Mouse (Mus musculus): ENCODE measurements at regions not wholly inside any gene's neighbourhood (a gene's known extent, or its start where the extent isn't known, plus 50 kb on each side); places are given as distances from the start of the nearest gene placed in this dataset.
A peak's percentile ranks its signal among the peaks of the same experiment; 100 is the strongest.

DNA sequence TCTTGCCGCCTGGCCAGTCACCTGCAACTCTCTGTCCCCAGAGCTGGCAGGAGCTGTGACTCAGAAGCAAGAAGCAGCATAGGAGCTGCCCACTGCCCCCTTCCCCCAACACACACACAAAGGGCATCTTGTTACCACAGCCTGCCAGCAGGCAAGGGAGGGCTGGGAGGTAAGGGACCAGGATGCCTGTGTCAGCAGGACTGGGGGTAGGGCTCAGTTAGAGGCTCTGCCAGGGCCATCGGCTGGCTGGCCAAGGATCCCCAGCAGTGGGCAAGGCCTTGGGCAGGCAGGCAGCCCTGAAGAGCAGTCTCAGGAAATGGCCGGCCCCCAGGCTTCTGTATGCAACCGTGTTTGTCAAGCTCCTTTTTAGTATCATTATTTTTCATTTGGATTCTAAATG is 87.3 kb upstream of the Zmiz1 start:
- WGBS, result 47% methylated on average over 4 of the region's 4 CpGs

GRCm38 (mm10) chr14:25372581-25372980 is 86.4 kb upstream of the Zmiz1 start:
- 59% methylated on average over 4 of the region's 4 CpGs for WGBS
- no peak for ATAC-seq (ENCODE audit: insufficient number of reproducible peaks, insufficient read depth, low FRiP score, low read depth)
- Histone ChIP-seq H3K9me3 (ENCODE audit: control insufficient read depth, low read depth, low read length) (no peaks in the 10 kb centered on the region), H3K27ac (ENCODE audit: low read length) (no peak overlapping the region), H3K4me1 (ENCODE audit: control insufficient read depth, insufficient read depth, low read length) (peaks cover 3% of the 10 kb centered on the region; the same call in 1 of the 2 replicates), H3K4me2 (replicated peaks; ENCODE audit: low read depth, low read length) (no peak overlapping the region), H3K36me3 (ENCODE audit: control insufficient read depth, insufficient read depth, low read length) (no peaks in the 10 kb centered on the region), H3K4me3 (ENCODE audit: low read depth, low read length) (no peak overlapping the region), H3K27me3 (ENCODE audit: control insufficient read depth, insufficient read depth, low read length) (no peaks in the 10 kb centered on the region), H3K9ac (replicated peaks; ENCODE audit: low read depth, low read length) (no peak overlapping the region)

More for the DNA sequence above, 87.3 kb upstream of the Zmiz1 start:
- Histone ChIP-seq H3K9me3 (ENCODE audit: control insufficient read depth, low read depth, low read length) (no peaks in the 10 kb centered on the region), H3K9ac (replicated peaks; ENCODE audit: low read depth, low read length) (no peak overlapping the region; the same call in 1 of the 2 replicates), H3K4me1 (ENCODE audit: control insufficient read depth, insufficient read depth, low read length) (no peaks in the 10 kb centered on the region; the same call in 1 of the 2 replicates), H3K36me3 (ENCODE audit: control insufficient read depth, insufficient read depth, low read length) (no peaks in the 10 kb centered on the region), H3K27ac (ENCODE audit: low read length) (peak overlapping the region; percentile 45; the same call in 1 of the 2 replicates), H3K4me3 (ENCODE audit: low read depth, low read length) (no peak overlapping the region), H3K27me3 (ENCODE audit: control insufficient read depth, insufficient read depth, low read length) (no peaks in the 10 kb centered on the region), H3K4me2 (replicated peaks; ENCODE audit: low read depth, low read length) (no peak overlapping the region)
- ATAC-seq (ENCODE audit: insufficient number of reproducible peaks, insufficient read depth, low FRiP score, low read depth), result peak; percentile 53; the same call in 1 of the 2 replicates

- ATAC-seq (ENCODE audit: insufficient number of reproducible peaks, insufficient read depth, low FRiP score, low read depth), result no peak
- Histone ChIP-seq H3K4me1 (ENCODE audit: control insufficient read depth, insufficient read depth, low read length) (peaks cover 3% of the 10 kb centered on the region; the same call in 1 of the 2 replicates), H3K27me3 (ENCODE audit: control insufficient read depth, insufficient read depth, low read length) (no peaks in the 10 kb centered on the region), H3K9ac (replicated peaks; ENCODE audit: low read depth, low read length) (no peak overlapping the region), H3K4me2 (replicated peaks; ENCODE audit: low read depth, low read length) (no peak overlapping the region), H3K4me3 (ENCODE audit: low read depth, low read length) (no peak overlapping the region), H3K9me3 (ENCODE audit: control insufficient read depth, low read depth, low read length) (no peaks in the 10 kb centered on the region), H3K36me3 (ENCODE audit: control insufficient read depth, insufficient read depth, low read length) (no peaks in the 10 kb centered on the region), H3K27ac (ENCODE audit: low read length) (no peak overlapping the region)
- WGBS, result 92% methylated on average over 4 of the region's 4 CpGs
These were observed 85.8 kb upstream of the Zmiz1 start for GRCm38 (mm10) chr14:25373167-25373566.

DNA sequence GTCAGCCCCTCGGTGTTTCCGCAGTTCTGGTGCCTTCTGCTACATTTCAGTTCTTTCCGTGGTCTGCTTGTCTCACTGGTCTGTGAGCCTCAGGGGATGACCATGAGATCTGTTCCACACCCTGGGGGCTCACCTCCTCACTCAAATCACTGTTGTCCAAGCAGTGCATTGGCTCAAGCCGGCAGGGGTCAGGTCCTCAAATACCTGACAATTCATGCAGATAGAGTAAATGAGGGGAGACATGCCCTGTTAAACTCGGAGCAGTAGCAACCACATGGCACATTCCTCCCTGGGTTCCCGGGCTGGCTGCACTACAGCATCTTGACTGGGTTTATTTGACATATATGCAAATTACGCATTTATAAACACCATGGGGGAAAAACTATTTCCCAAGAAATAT is 84.0 kb upstream of the Zmiz1 start:
- ATAC-seq (ENCODE audit: insufficient number of reproducible peaks, insufficient read depth, low FRiP score, low read depth), result no peak
- Histone ChIP-seq H3K9ac (replicated peaks; ENCODE audit: low read depth, low read length) (no peak overlapping the region), H3K27ac (ENCODE audit: low read length) (no peak overlapping the region), H3K36me3 (ENCODE audit: control insufficient read depth, insufficient read depth, low read length) (no peaks in the 10 kb centered on the region), H3K27me3 (ENCODE audit: control insufficient read depth, insufficient read depth, low read length) (no peaks in the 10 kb centered on the region), H3K4me2 (replicated peaks; ENCODE audit: low read depth, low read length) (no peak overlapping the region), H3K4me3 (ENCODE audit: low read depth, low read length) (no peak overlapping the region), H3K9me3 (ENCODE audit: control insufficient read depth, low read depth, low read length) (no peaks in the 10 kb centered on the region), H3K4me1 (ENCODE audit: control insufficient read depth, insufficient read depth, low read length) (peaks cover 15% of the 10 kb centered on the region)
- 75% methylated on average over 7 of the region's 7 CpGs for WGBS

GRCm38 (mm10) chr14:25377091-25377490 is 81.9 kb upstream of the Zmiz1 start:
- Histone ChIP-seq H3K4me2 (replicated peaks; ENCODE audit: low read depth, low read length) (peak overlapping the region; percentile 70), H3K4me3 (ENCODE audit: low read depth, low read length) (0 out of 2 replicates have a peak overlapping the region, but pooled peaks have one; percentile 45), H3K27ac (ENCODE audit: low read length) (peak overlapping the region; percentile 100), H3K4me1 (ENCODE audit: control insufficient read depth, insufficient read depth, low read length) (peaks cover 15% of the 10 kb centered on the region), H3K36me3 (ENCODE audit: control insufficient read depth, insufficient read depth, low read length) (no peaks in the 10 kb centered on the region), H3K9me3 (ENCODE audit: control insufficient read depth, low read depth, low read length) (no peaks in the 10 kb centered on the region), H3K27me3 (ENCODE audit: control insufficient read depth, insufficient read depth, low read length) (no peaks in the 10 kb centered on the region), H3K9ac (replicated peaks; ENCODE audit: low read depth, low read length) (no peak overlapping the region)
- ATAC-seq (ENCODE audit: insufficient number of reproducible peaks, insufficient read depth, low FRiP score, low read depth), result no peak
- WGBS, result 29% methylated on average over 2 of the region's 2 CpGs

DNA sequence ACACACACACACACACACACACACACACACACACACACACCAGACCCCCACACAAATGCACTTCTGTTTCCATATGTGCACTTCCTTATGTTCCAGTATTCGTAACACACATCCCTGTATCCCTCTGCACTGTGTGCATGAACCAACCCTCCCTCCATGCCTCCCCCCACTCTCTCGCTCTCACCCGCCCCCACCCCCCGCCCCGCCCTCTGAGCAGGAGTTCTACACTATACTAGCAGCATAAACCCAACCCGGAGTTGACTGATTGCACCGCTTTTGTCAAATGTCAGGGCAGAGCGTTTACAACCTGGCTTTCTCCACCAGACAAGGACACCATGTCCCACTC is 81.5 kb upstream of the Zmiz1 start:
- Histone ChIP-seq H3K36me3 (ENCODE audit: control insufficient read depth, insufficient read depth, low read length) (no peaks in the 10 kb centered on the region), H3K9me3 (ENCODE audit: control insufficient read depth, low read depth, low read length) (no peaks in the 10 kb centered on the region), H3K27me3 (ENCODE audit: control insufficient read depth, insufficient read depth, low read length) (no peaks in the 10 kb centered on the region), H3K4me1 (ENCODE audit: control insufficient read depth, insufficient read depth, low read length) (peaks cover 15% of the 10 kb centered on the region), H3K4me2 (replicated peaks; ENCODE audit: low read depth, low read length) (peak overlapping the region; percentile 70), H3K4me3 (ENCODE audit: low read depth, low read length) (peak overlapping the region; percentile 45; the same call in 1 of the 2 replicates), H3K27ac (ENCODE audit: low read length) (peak overlapping the region; percentile 100), H3K9ac (replicated peaks; ENCODE audit: low read depth, low read length) (no peak overlapping the region; the same call in 1 of the 2 replicates)
- WGBS, result 1% methylated on average over 8 of the region's 8 CpGs
- ATAC-seq (ENCODE audit: insufficient number of reproducible peaks, insufficient read depth, low FRiP score, low read depth), result peak; percentile 83

- Histone ChIP-seq H3K9ac (replicated peaks; ENCODE audit: low read depth, low read length) (peak overlapping the region; percentile 77), H3K9me3 (ENCODE audit: control insufficient read depth, low read depth, low read length) (no peaks in the 10 kb centered on the region), H3K36me3 (ENCODE audit: control insufficient read depth, insufficient read depth, low read length) (no peaks in the 10 kb centered on the region), H3K4me3 (ENCODE audit: low read depth, low read length) (peak overlapping the region; percentile 45), H3K27ac (ENCODE audit: low read length) (peak overlapping the region; percentile 100), H3K4me1 (ENCODE audit: control insufficient read depth, insufficient read depth, low read length) (peaks cover 15% of the 10 kb centered on the region), H3K27me3 (ENCODE audit: control insufficient read depth, insufficient read depth, low read length) (no peaks in the 10 kb centered on the region), H3K4me2 (replicated peaks; ENCODE audit: low read depth, low read length) (peak overlapping the region; percentile 70)
- ATAC-seq (ENCODE audit: insufficient number of reproducible peaks, insufficient read depth, low FRiP score, low read depth), result peak; percentile 91
- under 1% methylated on average over 49 of the region's 54 CpGs for WGBS
These were observed 80.9 kb upstream of the Zmiz1 start for GRCm38 (mm10) chr14:25377900-25378716.

DNA sequence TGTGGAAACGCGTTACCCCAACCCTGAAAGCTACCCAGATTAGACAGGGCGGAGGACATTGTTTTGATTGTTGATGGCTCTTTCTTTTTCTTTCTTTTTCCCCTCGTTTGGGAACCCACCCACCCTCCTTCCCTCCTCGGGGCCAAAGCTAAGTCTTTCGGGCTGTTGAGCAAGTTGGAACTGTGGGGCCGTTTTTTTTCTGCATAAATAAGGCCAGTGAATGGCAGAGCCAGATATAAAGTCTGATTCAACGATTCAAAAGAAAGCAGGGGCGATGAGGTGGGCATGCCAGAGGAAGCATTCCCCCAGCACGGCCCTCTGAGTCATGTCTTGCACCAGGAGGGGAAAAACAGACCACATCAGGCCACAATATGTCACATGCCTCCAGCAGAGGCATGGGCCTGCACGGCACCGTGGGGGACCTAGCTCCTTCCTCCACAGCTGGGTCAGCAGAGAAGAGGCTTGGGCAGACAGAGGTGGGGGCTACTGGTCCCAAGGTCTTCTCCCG is 80.2 kb upstream of the Zmiz1 start:
- Histone ChIP-seq H3K9ac (replicated peaks; ENCODE audit: low read depth, low read length) (peak overlapping the region; percentile 77), H3K36me3 (ENCODE audit: control insufficient read depth, insufficient read depth, low read length) (no peaks in the 10 kb centered on the region), H3K9me3 (ENCODE audit: control insufficient read depth, low read depth, low read length) (no peaks in the 10 kb centered on the region), H3K4me2 (replicated peaks; ENCODE audit: low read depth, low read length) (peak overlapping the region; percentile 70), H3K27me3 (ENCODE audit: control insufficient read depth, insufficient read depth, low read length) (no peaks in the 10 kb centered on the region), H3K4me1 (ENCODE audit: control insufficient read depth, insufficient read depth, low read length) (peaks cover 15% of the 10 kb centered on the region), H3K27ac (ENCODE audit: low read length) (peak overlapping the region; percentile 100), H3K4me3 (ENCODE audit: low read depth, low read length) (peak overlapping the region; percentile 45)
- ATAC-seq (ENCODE audit: insufficient number of reproducible peaks, insufficient read depth, low FRiP score, low read depth), result no peak
- WGBS, result 5% methylated on average over 13 of the region's 13 CpGs
